Mouse (Mus musculus) CD8-positive naive resting alpha-beta T cell, adult 57 days (primary cell): ENCODE measurements around the gene Hist1h2bq. TPM values are rescaled to one million over a fixed set of nuclear protein-coding genes. Genes with fewer than 3 reads are reported as not detected.

ENCODE experiments used
- total RNA-seq: library from RNA; stranded (reverse); gene quantifications from one replicate; pipeline ENCODE4 v1.2.4, GENCODE M21; 2023

Hist1h2bq gene
- 74.5 TPM for total RNA-seq

GRCm38 (mm10) chr13:21810073-21810472 is at the start of gene Hist1h2bq, which contains the start of gene Hist1h2ao:
Hist1h2bq (minus strand) TSS chr13:21810197.
Hist1h2ao (plus strand) TSS chr13:21810465.

GRCm38 (mm10) chr13:21833461-21833860 is 23.5 kb upstream of the Hist1h2bq start, which contains the start of the genes Hist1h2ap and Hist1h2br:
Hist1h2ap (minus strand) TSS chr13:21833507.
Hist1h2br (plus strand) TSS chr13:21833743.

GRCm38 (mm10) chr13:21831418-21832394 is 21.7 kb upstream of the Hist1h2bq start, which contains the start of gene Hist1h4n:
Hist1h4n (minus strand) TSS chr13:21832196.

GRCm38 (mm10) chr13:21811539-21811938 is 1.5 kb upstream of the Hist1h2bq start, which contains the start of gene Hist1h4m:
Hist1h4m (plus strand) TSS chr13:21811746.

GRCm38 (mm10) chr13:21786899-21787629 is 22.9 kb downstream of the Hist1h2bq start, which contains the start of the genes Hist1h2an and Hist1h2bp:
Hist1h2an (minus strand) TSS chr13:21787218.
Hist1h2bp (plus strand) TSS chr13:21787461.

GRCm38 (mm10) chr13:21783255-21783617 is 26.8 kb downstream of the Hist1h2bq start, which contains the start of gene Hist1h3i:
Hist1h3i (minus strand) TSS chr13:21783370.

GRCm38 (mm10) chr13:21779767-21780731 is 29.9 kb downstream of the Hist1h2bq start, which contains the start of gene Hist1h1b:
Hist1h1b (minus strand) TSS chr13:21780625.

Other genes with a start within 250 kb of the Hist1h2bq start
- gene Olfr1364, start 228.4 kb downstream of the Hist1h2bq start, total RNA-seq = not detected
- not detected for gene Olfr1362, start 196.2 kb downstream of the Hist1h2bq start, total RNA-seq
- gene Olfr11, start 167.7 kb downstream of the Hist1h2bq start, total RNA-seq = not detected
- gene Olfr1361, start 146.8 kb downstream of the Hist1h2bq start, total RNA-seq = not detected
- gene Olfr1360, start 132.8 kb downstream of the Hist1h2bq start, total RNA-seq = not detected
- gene Olfr1359, start 112.1 kb downstream of the Hist1h2bq start, total RNA-seq = not detected
- 29.9 TPM for gene Hist1h2bl, start 94.1 kb downstream of the Hist1h2bq start, total RNA-seq
- gene Hist1h2ai, start 93.8 kb downstream of the Hist1h2bq start, total RNA-seq = 37.0 TPM
- gene Hist1h3h, start 92.5 kb downstream of the Hist1h2bq start, total RNA-seq = 46.7 TPM
- 4.5 TPM for gene Hist1h2bm, start 88.2 kb downstream of the Hist1h2bq start, total RNA-seq
- gene Hist1h4j, start 75.1 kb downstream of the Hist1h2bq start, total RNA-seq = 10.9 TPM
- 328 TPM for gene Hist1h4k, start 59.7 kb downstream of the Hist1h2bq start, total RNA-seq
- gene Hist1h2ak, start 56.4 kb downstream of the Hist1h2bq start, total RNA-seq = 31.4 TPM
- gene Hist1h2bn, start 56.1 kb downstream of the Hist1h2bq start, total RNA-seq = 80.0 TPM
- 8.9 TPM for gene Hist1h1b, start 29.6 kb downstream of the Hist1h2bq start, total RNA-seq
- 144 TPM for gene Hist1h3i, start 26.8 kb downstream of the Hist1h2bq start, total RNA-seq
- gene Hist1h2an, start 23.0 kb downstream of the Hist1h2bq start, total RNA-seq = 10.1 TPM
- 16.9 TPM for gene Hist1h2bp, start 22.7 kb downstream of the Hist1h2bq start, total RNA-seq
- gene Hist1h2ao, start 268 bp upstream of the Hist1h2bq start, total RNA-seq = 58.9 TPM
- gene Hist1h4m, start 1.5 kb upstream of the Hist1h2bq start, total RNA-seq = 281 TPM
- gene Hist1h4n, start 22.0 kb upstream of the Hist1h2bq start, total RNA-seq = 118 TPM
- 61.6 TPM for gene Hist1h2ap, start 23.3 kb upstream of the Hist1h2bq start, total RNA-seq
- gene Hist1h2br, start 23.5 kb upstream of the Hist1h2bq start, total RNA-seq = 74.1 TPM
- 0.67 TPM for gene Zfp184, start 134.9 kb upstream of the Hist1h2bq start, total RNA-seq
- gene Pom121l2, start 171.0 kb upstream of the Hist1h2bq start, total RNA-seq = not detected
- 0.28 TPM for gene Prss16, start 199.5 kb upstream of the Hist1h2bq start, total RNA-seq
- 27.1 TPM for gene Hist1h2ah, start 225.4 kb upstream of the Hist1h2bq start, total RNA-seq
- gene Hist1h2bk, start 225.7 kb upstream of the Hist1h2bq start, total RNA-seq = 16.4 TPM
- 83.9 TPM for gene Hist1h4i, start 231.2 kb upstream of the Hist1h2bq start, total RNA-seq
- gene Hist1h2ag, start 232.7 kb upstream of the Hist1h2bq start, total RNA-seq = 11.8 TPM
- gene Hist1h2bj, start 233.0 kb upstream of the Hist1h2bq start, total RNA-seq = 14.2 TPM